In genomic region chr10:103235707-103236459, GRCm38 (mm10) we compare ENCODE assay signal across 9 mouse cellular contexts. TPM values are rescaled to one million over a fixed set of nuclear protein-coding genes. Genes with fewer than 3 reads are reported as not detected.
DNase-seq lines count a peak whose midpoint lies in the region; ATAC-seq lines count a peak whose summit lies in the region.
"Had no signal": no experiment of that assay in that cellular context is flagged by ENCODE, and none has a peak within 500 bp of the region (broad histone marks: within the 10 kb centered on the region; RNA-seq: fewer than 3 reads in every experiment).

TSS of gene Lrriq1 (minus strand) at chr10:103236322.

- H3K36me3 ChIP-seq in heart, embryonic 16.5 days (ENCODE audit: control insufficient read depth, insufficient read depth): no peaks in the 10 kb centered on the region
- H3K36me3 ChIP-seq in liver, embryonic 13.5 days: no peaks in the 10 kb centered on the region
- no peaks in the 10 kb centered on the region for H3K36me3 ChIP-seq in neural tube, embryonic 13.5 days

- peak within 1 kb of the TSS; percentile 37; the same call in 1 of the 2 replicates for H3K9ac ChIP-seq in heart, embryonic 16.5 days (ENCODE audit: low read length)
- H3K9ac ChIP-seq in liver, embryonic 13.5 days: no peak within 1 kb of the TSS
- H3K9ac ChIP-seq in neural tube, embryonic 13.5 days: peak within 1 kb of the TSS; percentile 69

- 5% methylated on average over 25 of the region's 25 CpGs for WGBS in heart, embryonic 16.5 days
- WGBS in liver, embryonic 13.5 days (ENCODE audit: insufficient replicate concordance): 7% methylated on average over 25 of the region's 25 CpGs
- WGBS in neural tube, embryonic 13.5 days: 10% methylated on average over 25 of the region's 25 CpGs

- DNase-seq in gastrocnemius, postnatal 10 days: peak; percentile 35
- DNase-seq in gastrocnemius, postnatal 25 days: no peak
- DNase-seq in embryo, embryonic 11.5 days (ENCODE audit: low read depth, low spot score): peak; percentile 53
- DNase-seq in kidney, postnatal 4 days: peak; percentile 78 to 84
- DNase-seq in liver, embryonic 13.5 days: no peak
- peak; percentile 50 for DNase-seq in yolk sac, embryonic 10.5 days (ENCODE audit: low spot score)

- H3K4me1 ChIP-seq in heart, embryonic 16.5 days (ENCODE audit: control insufficient read depth, insufficient read depth, low read length): no peaks in the 10 kb centered on the region
- H3K4me1 ChIP-seq in liver, embryonic 13.5 days (replicated peaks): no peaks in the 10 kb centered on the region
- H3K4me1 ChIP-seq in neural tube, embryonic 13.5 days (replicated peaks): peaks cover 5% of the 10 kb centered on the region; the same call in 1 of the 2 replicates

- peak within 1 kb of the TSS; percentile 65 for H3K4me2 ChIP-seq in heart, embryonic 16.5 days (ENCODE audit: low read depth, low read length)
- H3K4me2 ChIP-seq in liver, embryonic 13.5 days: peak within 1 kb of the TSS; percentile 46
- peak within 1 kb of the TSS; percentile 88 for H3K4me2 ChIP-seq in neural tube, embryonic 13.5 days

- no peaks in the 10 kb centered on the region for H3K27me3 ChIP-seq in heart, embryonic 16.5 days (ENCODE audit: control insufficient read depth, insufficient read depth, low read length)
- no peaks in the 10 kb centered on the region for H3K27me3 ChIP-seq in liver, embryonic 13.5 days
- H3K27me3 ChIP-seq in neural tube, embryonic 13.5 days: no peaks in the 10 kb centered on the region

- H3K4me3 ChIP-seq in heart, embryonic 16.5 days (ENCODE audit: low read length): peak within 1 kb of the TSS; percentile 59
- peak within 1 kb of the TSS; percentile 39 for H3K4me3 ChIP-seq in liver, embryonic 13.5 days (replicated peaks)
- peak within 1 kb of the TSS; percentile 60 for H3K4me3 ChIP-seq in neural tube, embryonic 13.5 days

- H3K27ac ChIP-seq in heart, embryonic 16.5 days (ENCODE audit: low read length): no peak within 1 kb of the TSS
- no peak within 1 kb of the TSS for H3K27ac ChIP-seq in liver, embryonic 13.5 days
- H3K27ac ChIP-seq in neural tube, embryonic 13.5 days (replicated peaks): no peak within 1 kb of the TSS
- H3K27ac ChIP-seq: macrophage had no signal

- peak; percentile 72; the same call in 1 of the 2 replicates for ATAC-seq in heart, embryonic 16.5 days (replicated peaks; ENCODE audit: extremely low read depth, insufficient read depth, low FRiP score)
- ATAC-seq in liver, embryonic 13.5 days (ENCODE audit: low read depth): 0 out of 2 replicates have a peak, but pooled peaks have one; percentile 26
- ATAC-seq in neural tube, embryonic 13.5 days (ENCODE audit: low read depth): peak; percentile 100

- H3K9me3 ChIP-seq in heart, embryonic 16.5 days (replicated peaks; ENCODE audit: control insufficient read depth, low read length): no peaks in the 10 kb centered on the region
- H3K9me3 ChIP-seq in liver, embryonic 13.5 days (replicated peaks): no peaks in the 10 kb centered on the region
- no peaks in the 10 kb centered on the region for H3K9me3 ChIP-seq in neural tube, embryonic 13.5 days

RNA-seq across cellular contexts. Expression of gene Lrriq1, which starts in this region (rescaled TPM):
- not detected for total RNA-seq in gastrocnemius, postnatal 10 days (2021)
- total RNA-seq in gastrocnemius, postnatal 25 days (2021): not detected
- polyA plus RNA-seq in heart, embryonic 16.5 days (2015; fragmentation: Nextera tagmentation; extraction: Ambion mirVana): 0.24 and 0.80 TPM in 2 replicates
- polyA plus RNA-seq in liver, embryonic 13.5 days (2015; fragmentation: Nextera tagmentation; extraction: Ambion mirVana): not detected in 2 replicates
- polyA plus RNA-seq in neural tube, embryonic 13.5 days (2015; fragmentation: Nextera tagmentation; extraction: Ambion mirVana): 1.6 and 1.9 TPM in 2 replicates
- polyA plus RNA-seq: macrophage had no signal

Comparison
In these comparisons a context has a peak if more than half of its experiments do, and no peak if none do; other contexts are left out.
1. Peak in DNase-seq in gastrocnemius, postnatal 10 days; RNA of the gene not detected or under 1 TPM.
2. Peak in ATAC-seq, H3K4me3 ChIP-seq, H3K9ac ChIP-seq and H3K4me2 ChIP-seq in heart, embryonic 16.5 days; RNA of the gene not detected or under 1 TPM.
3. Peak in ATAC-seq, H3K4me3 ChIP-seq and H3K4me2 ChIP-seq in liver, embryonic 13.5 days; RNA of the gene not detected or under 1 TPM.
4. DNase-seq: peak in embryo, embryonic 11.5 days (single experiment), kidney, postnatal 4 days (2 of 2) and yolk sac, embryonic 10.5 days (single experiment); none in gastrocnemius, postnatal 25 days (single experiment) and liver, embryonic 13.5 days (single experiment).
5. ATAC-seq: peak in every context shown above with its lines; median percentile 100 in neural tube, embryonic 13.5 days; 72 in heart, embryonic 16.5 days; 26 in liver, embryonic 13.5 days.
6. Peak in every context shown above with its lines, with median percentiles within 50 percentile points of each other: H3K4me2 ChIP-seq and H3K4me3 ChIP-seq.